Mouse (Mus musculus): ENCODE measurements at regions not wholly inside any gene's neighbourhood (a gene's known extent, or its start where the extent isn't known, plus 50 kb on each side); places are given as distances from the start of the nearest gene placed in this dataset.
"Not testable (repeated sequence)": the region's sequence is repeated elsewhere in the genome, so short reads cannot be mapped to it uniquely, and the experiment has no call there.

DNA sequence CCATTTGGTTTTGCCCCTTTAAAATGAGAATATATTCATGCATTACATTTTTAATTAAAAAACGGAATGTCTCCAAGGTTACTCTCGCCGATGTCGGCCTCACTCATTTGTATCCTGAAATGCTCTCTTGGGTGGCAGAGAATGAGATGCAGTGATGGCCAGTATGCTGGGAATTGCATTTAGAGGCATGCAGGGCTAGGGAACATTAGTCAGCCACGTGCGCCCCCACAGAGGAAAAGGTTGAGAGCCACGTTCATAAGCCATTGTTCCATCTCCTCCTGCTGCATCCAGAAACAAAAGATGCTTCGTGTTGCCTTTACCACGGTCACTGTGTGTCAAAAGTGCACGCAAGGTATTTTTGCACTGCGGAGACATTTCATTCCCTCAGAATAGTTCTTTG, 172.9 kb upstream of the Pmfbp1 start:
- no peak for DNase-seq

DNA sequence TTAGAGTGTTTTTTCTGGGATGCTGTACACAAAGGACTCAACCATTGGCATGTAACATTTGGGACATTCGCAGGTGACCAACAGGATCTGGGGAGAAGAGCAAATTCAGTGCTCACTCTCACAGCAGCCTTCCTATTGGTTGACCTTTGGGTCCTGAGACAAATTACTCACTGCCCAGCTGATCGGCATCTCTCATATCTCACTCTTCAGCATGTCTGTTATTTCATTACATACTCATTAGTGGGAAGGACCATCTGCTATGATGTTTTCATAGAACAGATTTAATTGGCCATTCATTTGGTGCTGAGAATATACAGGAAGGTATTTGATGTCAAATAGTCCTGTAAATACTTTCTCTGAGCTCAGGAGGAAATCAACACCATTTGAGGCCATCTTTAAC, 170.5 kb upstream of the Pmfbp1 start:
- no peak for DNase-seq

DNA sequence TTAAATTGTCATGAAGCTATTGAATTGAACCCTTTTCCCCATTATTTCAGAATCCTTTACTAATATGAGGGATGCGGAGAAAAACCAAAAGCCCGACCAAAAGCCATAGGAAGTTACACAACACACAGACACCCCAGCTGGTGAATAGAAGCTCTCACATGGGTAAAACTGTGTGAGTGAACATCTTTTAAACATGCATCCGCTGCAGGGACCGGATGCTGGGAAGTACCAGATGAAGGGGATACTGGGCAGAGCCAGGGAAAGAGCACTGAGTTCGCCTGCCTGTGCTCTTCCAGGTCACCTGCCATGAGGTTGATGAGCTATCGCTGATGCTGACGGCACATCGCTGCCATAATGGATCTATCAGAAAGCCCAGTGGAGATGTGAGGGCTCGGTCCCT, 169.6 kb upstream of the Pmfbp1 start:
- no peak for DNase-seq

DNA sequence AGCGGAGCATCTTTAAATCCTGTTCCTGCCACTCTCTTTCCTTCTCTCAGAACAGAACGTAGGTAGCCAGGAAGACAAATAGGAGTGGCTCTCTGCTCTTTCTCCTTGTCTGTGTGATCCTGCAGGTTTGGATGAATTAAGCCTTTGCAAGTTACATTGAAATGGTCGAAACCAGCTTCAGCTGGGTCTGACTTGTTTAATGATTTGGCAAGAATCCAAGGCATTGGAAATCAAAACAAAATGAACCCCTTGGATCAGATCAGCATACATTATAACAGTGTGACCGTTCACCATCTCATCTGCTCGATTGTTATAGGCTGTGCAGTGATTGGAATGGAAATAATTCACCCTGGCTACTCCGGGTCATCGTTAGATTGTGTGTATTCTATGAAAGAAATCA, 157.6 kb upstream of the Pmfbp1 start:
- DNase-seq, result no peak

DNA sequence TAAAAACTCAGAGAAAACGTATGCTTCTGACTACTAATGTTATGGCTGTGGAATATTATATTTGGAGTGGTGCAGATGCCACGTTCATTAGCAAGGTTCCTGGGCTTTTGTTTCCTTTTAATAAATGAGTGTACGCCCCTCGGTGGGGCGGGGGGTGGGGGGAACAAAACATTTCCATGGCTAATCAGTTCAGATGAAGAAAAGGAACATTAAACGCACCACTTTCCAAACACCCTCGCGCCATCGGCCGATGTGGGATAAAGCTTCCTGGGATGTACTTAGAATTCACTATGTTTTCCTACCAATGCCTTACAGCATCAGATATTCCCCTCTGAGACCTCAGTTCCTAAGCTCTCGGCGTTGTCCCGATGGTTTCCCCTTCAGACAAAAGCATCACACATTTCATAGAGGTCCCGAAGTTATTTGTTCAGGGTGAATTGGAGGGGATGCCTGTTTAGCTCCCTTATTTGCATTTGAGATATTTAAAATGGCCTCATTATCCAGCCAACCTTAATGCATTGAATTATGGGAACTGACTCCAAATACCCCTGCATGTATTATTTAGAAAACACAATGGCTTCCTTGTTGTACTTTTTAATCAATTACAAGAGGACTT, 155.5 kb upstream of the Pmfbp1 start:
- DNase-seq, result no peak

DNA sequence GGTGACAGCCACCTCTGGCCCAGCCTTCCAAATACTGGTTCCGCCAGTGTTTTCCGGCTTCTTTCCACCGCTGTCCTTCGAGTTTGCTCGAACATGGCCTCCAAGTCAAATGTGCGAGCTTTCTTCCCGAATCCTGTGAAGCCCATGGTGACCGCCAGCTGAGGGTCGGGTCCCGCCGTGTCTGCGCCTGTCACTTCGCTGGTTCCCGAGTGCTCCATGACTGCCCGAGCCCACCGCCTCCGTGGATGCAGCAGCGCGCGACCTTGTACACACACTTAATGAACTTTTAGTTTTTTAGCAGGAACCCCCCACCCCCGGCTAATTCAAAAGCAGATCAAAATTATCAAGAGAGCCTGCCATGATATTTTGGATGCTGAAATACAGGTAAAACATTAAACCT, 153.2 kb upstream of the Pmfbp1 start:
- not testable (repeated sequence) for DNase-seq

DNA sequence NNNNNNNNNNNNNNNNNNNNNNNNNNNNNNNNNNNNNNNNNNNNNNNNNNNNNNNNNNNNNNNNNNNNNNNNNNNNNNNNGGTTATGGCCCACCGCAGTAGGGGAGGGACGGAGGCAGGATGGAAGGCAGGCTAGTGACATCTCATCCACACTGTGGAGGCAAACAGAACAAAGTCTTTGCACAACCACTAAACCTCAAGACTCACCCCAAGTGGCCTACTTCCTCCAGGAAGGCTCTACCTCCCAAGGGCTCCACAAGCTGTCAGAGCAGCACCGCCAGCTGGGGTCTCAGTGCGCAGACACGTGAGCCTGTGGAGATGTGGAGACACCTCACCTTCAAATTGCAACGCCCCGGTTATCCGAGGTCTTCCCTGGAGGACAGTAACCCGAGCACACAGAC, 138.7 kb upstream of the Pmfbp1 start:
- no peak for DNase-seq

DNA sequence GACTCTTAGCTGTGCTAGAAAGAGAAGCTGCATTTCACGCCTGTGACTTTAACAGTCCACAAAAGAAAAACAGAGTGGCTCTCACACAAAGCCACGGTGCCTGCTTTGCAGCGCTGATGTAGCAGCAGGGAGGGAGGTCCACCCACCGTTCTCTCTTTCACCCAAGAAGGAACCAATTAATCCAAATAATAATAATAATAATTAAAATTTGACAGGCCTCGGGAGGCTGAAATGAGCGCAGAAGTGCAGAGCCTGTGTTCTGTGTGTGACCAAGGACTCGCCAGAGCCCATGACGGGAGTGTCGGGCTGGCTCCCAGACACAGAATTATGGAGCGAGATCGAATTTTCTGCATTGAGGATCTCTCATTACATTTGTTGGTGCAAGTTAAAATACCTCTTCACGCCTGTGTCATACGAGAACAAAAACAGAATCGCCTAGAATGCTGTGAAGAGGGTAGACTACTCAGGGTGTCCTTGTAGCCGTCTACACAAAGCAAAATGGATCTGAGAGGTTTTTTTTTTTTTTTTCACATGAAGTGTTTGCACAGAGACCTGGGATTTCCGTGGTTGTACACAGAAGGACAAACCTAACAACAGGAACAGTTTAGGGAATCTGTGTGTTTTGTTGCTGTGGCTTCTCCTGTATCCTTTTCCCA, 134.3 kb upstream of the Pmfbp1 start:
- no peak for DNase-seq

DNA sequence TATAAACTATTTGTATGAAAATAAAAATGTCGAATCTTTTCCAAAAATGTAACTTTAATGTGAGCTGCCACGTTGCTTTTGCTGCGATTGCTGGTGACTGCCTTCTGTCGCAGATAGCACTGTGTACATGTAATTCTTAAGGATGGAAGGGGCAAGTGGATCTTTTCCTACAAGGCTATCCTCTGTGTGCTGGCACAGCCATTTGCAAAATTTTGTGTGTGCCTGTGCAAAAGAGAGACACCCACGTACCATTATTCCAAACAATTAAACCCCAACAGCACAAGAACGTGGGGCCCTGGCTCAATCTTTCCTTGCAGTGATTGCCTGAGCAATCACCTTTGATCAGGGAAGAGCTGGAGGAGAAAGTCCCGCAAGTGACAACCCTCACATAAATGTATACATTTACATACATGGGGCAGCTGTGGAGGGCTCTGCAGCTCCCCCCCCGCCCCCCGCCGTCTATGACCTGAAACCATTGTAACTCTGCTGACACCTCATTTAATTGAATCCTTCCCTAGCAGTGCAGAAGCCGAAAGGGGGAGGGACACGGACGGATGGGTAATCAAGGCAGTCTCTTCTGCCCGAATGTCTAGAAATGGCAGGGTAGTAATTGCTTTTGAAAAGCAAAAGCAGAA, 133.6 kb upstream of the Pmfbp1 start:
- no peak for DNase-seq

DNA sequence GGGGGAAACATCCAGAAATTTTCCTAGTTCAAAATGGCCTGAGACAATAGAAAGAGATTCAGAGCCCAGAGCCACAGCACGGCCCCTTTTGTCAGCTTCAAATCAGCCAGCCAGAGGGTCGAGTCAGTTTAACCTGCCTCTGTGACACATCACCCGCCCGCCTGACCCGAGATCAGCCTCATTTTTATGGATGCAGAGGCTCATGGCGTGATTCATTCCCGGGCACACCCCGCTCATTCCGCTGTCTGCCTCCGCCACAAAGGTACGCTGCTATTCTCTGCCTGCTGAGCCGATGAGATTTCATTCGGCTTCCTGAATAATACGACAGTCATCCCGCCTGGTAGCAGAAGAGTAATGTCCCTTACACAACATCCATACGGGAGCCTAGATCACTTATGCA, 132.9 kb upstream of the Pmfbp1 start:
- no peak for DNase-seq

DNA sequence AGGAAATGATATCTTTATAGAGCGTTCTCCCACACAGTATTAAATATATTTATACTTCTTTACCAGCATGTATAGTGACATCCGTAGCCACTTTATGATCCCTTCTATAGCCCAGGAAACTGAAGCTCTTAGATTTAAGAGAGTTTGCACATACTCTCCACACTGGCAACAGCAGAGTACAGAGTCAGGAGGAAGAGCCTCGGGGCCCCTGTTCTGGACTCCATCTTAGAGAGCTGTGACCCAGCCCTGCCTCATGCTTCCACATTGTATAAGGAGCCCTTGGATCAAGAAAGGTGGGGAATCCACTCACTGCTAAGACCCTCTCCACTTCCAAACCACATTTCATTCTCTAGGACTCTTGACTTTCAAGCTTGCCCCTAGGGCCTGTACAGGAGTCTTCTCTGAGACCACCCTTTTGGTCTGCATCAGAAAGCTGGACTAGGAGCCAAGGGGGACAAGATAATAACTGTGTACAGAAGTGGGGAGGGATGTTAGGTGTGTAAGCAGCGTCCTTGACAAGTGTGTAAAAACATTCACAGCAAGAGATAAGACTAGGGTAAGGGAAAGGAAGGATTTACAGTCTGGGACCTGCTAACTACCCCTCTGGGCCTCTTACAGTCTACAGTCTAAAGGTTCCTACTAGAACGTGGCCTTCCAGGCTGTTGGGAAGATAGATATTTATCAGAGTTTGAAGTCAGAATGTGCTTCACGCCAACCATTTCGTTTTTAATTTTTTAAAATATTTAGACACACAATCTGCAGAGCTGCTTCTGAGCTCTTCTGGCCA, 132.1 kb upstream of the Pmfbp1 start:
- no peak for DNase-seq

DNA sequence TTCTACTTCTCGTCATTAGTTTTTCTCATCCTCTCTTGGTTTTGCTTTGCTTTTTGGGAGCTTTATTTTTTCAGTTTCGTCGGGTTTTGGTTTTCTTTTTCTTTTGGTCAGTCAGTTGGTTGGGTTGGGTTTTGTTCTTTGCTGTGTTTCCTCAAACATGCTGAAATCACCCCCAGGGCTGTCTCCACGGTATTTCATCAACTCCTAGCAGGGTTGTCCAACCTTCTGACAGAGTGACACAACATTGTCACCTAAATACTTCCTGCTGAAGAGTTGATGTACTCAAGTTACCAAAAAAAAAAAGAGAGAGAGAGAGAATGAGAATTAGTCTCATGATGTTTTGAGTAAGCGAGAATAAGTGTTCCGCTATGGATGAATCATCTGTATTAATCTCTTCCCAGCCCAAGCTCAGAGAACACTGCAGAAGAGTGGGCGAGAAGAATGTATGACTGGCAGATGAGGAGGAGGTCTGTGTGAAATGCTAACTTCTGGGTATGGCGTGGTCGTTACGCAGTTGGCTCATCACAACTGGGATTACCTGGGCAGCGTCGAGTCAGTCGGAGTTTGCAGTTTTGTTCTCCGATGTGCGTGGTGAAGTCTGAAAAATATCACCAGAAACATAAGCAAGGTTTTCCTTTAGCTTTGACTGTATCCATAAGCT, 130.5 kb upstream of the Pmfbp1 start:
- no peak for DNase-seq

DNA sequence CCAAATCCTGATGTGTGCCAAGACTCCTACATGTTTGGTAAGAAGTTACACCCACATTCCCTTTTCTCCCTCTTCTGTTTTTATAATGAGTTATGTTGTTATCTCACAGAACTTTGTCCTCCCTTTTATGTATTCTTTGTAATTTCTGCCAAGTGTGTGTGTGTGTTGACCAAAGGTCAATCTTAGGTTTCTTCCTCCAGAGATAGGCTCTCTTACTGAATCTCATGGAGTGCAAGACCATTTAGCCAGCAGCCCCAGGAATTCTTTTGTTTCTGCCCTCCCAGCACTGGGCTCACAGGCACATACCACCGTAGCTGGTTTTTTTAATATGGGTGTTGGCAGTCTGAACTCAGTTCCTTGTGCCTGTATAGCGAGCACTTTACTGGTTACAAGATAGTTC, 119.8 kb upstream of the Pmfbp1 start:
- DNase-seq, result no peak

DNA sequence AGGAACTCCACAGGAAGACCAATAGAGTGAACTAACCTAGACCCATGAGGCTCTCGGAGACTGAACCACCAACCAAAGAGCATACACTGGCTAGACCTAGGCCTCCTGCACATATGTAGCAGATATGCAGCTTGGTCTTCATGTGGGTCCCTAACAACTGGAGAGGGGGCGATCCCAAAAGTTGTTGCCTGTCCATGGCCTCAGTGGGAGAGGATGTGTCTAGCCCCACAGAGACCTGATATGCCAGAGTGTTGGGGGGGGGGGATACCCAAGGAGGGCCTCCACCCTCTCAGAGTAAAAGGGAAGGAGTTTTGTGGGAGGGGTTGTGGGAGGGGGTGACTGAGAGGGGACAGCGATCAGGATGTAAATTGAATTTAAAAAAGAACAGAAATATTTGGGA, 108.9 kb upstream of the Pmfbp1 start:
- DNase-seq, result no peak

DNA sequence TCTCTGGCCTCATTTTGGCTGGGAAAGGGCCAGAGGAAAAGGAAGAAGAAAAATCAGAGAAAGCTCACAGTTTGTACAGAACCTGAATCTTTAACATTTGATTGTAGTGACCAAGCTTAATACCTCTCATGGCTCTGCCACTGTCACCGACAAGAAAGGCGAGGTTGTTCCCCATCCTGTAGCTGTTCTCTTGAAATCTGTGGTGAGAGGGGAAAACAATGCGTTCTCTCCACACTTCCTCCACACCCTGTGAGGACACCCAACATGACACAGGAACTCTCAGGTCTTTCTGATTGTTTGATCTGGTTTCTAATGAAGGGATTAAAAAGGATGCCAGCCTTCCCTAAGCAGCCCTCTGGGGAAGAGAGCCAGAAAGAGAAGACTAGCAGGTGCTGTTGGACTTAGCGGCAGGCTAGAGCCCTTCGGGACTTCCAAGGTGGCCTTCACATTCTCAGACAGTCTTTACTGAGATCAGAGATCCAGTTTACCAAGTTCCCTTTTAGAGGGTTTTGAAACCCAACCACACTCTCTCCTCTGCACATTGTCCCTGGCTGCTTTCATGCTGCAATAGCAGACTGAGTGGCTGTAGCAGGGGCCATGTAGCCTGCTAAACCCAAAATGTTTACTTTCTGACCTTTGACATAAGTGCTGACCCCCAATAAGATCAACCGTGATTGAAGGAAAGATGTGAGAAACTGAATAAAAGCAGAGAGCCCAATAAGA, 98.5 kb upstream of the Pmfbp1 start:
- no peak for DNase-seq

DNA sequence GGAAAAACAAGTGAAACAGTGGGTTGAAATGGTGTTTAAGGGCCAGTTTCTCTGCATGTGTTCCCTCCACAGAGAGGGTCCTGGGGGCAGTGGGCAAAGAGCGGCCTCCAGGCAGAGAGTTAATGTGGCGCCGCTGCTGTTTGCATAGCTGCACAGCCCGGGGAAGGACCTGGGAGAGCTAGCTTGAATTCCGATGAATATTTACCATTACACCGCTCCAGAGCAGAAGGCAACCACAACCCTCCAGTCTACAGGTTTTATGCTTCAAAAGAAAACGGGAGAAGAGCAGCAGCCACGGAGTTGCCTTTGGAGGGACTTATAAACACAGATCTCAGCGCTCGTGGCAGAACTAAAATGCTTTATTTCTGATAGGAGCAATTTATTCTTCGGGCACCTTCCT, 94.2 kb upstream of the Pmfbp1 start:
- DNase-seq, result no peak

DNA sequence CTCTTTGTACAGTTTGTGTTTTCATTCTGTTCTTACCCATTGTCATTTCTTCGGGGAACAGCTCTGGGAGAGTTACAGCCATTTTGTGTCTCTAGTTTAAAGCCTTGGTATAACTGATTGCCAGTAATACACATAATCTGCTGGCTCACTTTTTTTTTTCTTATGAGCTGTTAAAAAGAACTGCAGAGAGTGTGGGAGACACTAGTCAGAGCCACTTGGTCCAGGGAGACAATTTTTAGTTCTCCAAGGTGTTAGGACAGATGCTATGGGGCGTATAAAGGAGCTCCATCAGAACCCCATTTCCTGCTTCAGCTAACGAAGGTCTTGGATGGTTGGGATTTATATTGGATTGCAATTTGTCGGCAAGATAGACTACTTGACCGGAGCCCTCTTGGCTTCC, 93.6 kb upstream of the Pmfbp1 start:
- no peak for DNase-seq

DNA sequence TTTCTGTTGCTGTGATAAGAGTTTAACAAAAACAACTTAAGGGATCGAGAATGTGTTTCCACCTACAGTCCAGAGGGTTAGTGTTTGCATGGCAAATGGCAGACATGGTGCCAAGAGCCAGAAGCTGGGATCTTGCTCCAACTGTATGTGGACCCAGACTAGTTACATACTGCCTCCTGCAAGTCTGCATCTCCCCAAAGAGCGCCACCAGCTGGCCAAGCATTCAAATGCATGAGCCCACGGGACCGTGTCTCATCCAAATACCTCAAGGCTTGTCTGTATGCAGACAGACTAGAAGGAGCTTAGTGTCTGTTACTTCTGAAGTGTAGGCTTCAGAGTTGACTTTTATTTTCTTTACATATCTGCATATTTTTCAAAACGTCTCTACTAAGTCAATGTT, 85.9 kb upstream of the Pmfbp1 start:
- DNase-seq, result no peak

DNA sequence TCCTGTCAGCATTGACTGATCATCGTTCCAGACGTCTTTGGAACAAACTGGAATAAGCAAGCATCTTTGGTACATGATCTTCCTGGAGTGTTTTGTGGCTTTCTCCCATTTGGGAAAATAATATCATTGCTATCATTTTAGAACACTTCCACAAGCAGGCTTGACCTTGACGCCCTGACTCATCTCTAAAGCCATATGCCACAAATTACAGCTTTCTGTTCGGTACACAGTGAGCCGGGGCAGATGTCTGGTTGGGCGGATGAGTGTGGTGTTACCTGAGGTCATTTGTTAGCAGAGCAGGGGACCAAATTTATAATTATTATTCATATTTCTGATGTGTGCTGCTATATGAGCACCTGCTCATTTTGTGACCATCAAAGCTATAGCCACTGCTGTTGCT, 83.3 kb upstream of the Pmfbp1 start:
- DNase-seq, result no peak

DNA sequence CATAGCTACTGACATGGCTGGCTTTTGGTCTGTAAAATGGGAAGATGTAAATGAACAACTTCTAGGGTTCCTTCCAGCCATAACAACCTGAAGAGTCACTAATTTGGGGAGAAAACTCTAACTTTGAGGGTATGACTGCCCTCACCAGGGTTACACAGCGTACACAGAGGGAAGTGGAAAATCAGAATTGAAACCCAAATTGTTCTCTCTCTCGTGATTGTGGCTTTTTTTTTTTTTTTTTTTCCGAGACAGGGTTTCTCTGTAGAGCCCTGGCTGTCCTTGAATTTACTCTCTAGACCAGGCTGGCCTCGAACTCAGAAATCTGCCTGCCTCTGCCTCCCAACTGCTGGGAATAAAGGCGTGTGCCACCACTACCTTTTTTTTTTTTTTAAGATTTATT, 80.4 kb upstream of the Pmfbp1 start:
- DNase-seq, result no peak

DNA sequence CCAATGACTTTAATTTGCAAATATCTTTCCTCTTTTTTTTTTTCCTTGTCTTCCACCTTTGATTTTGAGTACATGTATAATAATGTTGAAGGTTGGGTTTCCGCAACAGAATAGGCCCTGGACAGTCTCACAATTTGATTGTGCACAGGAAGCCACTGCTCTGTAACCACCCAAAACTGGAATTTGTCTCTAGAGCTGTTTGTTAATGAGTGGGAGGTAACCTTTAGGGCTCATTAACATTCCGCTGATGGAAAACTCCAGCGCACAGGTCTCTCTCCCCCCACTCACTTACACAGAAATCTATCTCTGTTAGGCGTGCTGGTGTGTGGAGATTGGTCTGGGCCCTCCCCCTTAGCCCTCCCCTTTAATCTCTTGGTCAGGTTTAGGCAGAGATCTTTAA, 78.5 kb upstream of the Pmfbp1 start:
- no peak for DNase-seq

DNA sequence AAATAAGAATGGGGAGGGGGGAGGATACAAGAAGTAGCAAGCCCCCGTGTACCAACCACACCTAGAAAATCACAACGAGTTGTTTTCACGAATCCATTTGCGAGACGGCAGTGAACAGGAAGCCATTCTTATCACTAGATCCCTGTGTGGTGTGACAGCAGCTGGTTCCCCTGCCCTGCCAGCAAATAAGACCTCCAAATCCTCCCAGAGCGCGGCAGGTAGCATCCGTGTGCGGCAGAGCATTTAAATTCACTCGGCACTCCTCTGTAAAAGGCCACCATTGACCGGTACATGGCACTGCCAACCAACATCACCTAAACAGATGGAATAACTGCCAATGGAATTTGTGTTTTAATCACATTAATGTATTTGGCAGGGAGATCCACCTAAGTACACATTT, 77.9 kb upstream of the Pmfbp1 start:
- no peak for DNase-seq

Measured in cerebellum, adult 11 months (tissue).